Mouse (Mus musculus) heart, postnatal 0 days (tissue): ENCODE measurements around the gene Rbms3. TPM values are rescaled to one million over a fixed set of nuclear protein-coding genes. Genes with fewer than 3 reads are reported as not detected.

ENCODE experiments used
- ATAC-seq: fragments of 200-750 bp; cut with Nextera tagmentation; 2 replicates; pipeline ENCODE4 v1.8.0; 2017; ENCODE audit warnings: low read depth, moderate number of reproducible peaks, moderate library complexity; ENCODE audit not compliant: insufficient read depth
- DNase-seq: peaks from one replicate; pipeline ENCODE4 v3.0.0-alpha.2; 2016; ENCODE audit warnings: low spot score
- H3K27ac ChIP-seq: fragments of 300-500 bp; sonication (generic); 2 replicates; pipeline ENCODE4 v1.5.1; 2014; ENCODE audit warnings: low read depth, mild to moderate bottlenecking
- H3K27me3 ChIP-seq: fragments of 300-500 bp; sonication (generic); 2 replicates; pipeline ENCODE4 v1.6.1; 2014; ENCODE audit warnings: low read length, mixed read lengths; ENCODE audit not compliant: control insufficient read depth, insufficient read depth
- H3K36me3 ChIP-seq: fragments of 300-500 bp; sonication (generic); replicated peaks from 2 replicates; pipeline ENCODE4 v1.6.1; 2014; ENCODE audit warnings: low read length, mixed read lengths; ENCODE audit not compliant: control insufficient read depth, insufficient read depth
- H3K4me1 ChIP-seq: fragments of 300-500 bp; sonication (generic); 2 replicates; pipeline ENCODE4 v1.6.1; 2014; ENCODE audit warnings: antibody characterized with exemption; ENCODE audit not compliant: control insufficient read depth, insufficient read depth
- H3K4me2 ChIP-seq: fragments of 300-500 bp; sonication (generic); 2 replicates; pipeline ENCODE4 v1.6.1; 2014; ENCODE audit warnings: low read depth, mild to moderate bottlenecking, low read length, moderate library complexity
- H3K4me3 ChIP-seq: fragments of 300-500 bp; sonication (generic); 2 replicates; pipeline ENCODE4 v1.5.1; 2014; ENCODE audit warnings: low read depth, low read length
- H3K9ac ChIP-seq: fragments of 300-500 bp; sonication (generic); replicated peaks from 2 replicates; pipeline ENCODE4 v1.6.1; 2014; ENCODE audit warnings: low read depth, low read length, mixed read lengths
- H3K9me3 ChIP-seq: fragments of 300-500 bp; sonication (generic); replicated peaks from 2 replicates; pipeline ENCODE4 v1.6.1; 2016; ENCODE audit warnings: low read length; ENCODE audit not compliant: control insufficient read depth
- CTCF ChIP-seq: IDR thresholded peaks from 2 replicates; pipeline ENCODE4 v1.5.1; 2016; ENCODE audit warnings: antibody characterized with exemption, control low read depth, low read depth
- EP300 ChIP-seq: IDR thresholded peaks from 2 replicates; pipeline ENCODE4 v1.6.1; 2016; ENCODE audit warnings: antibody characterized with exemption, low read depth
- WGBS: fragments of 180-500 bp; shearing (Covaris S2); extraction: QIAGEN DNeasy Blood & Tissue Kit; methylation state at CpG from one replicate; pipeline ENCODE4 v1.1.7; 2014; 5-methylcytosine and 5-hydroxymethylcytosine counted together
- polyA plus RNA-seq: library from polyadenylated mRNA; unstranded; fragments of >200 nt; fragmentation: Nextera tagmentation; extraction: Ambion mirVana; gene quantifications from 2 replicates; pipeline ENCODE4 v1.2.1, GENCODE M21; 2015
- total RNA-seq: library from RNA; depleted of rRNA; stranded (reverse); fragments of >200 nt; gene quantifications from 2 replicates; pipeline ENCODE4 v1.2.3, GENCODE M21; 2014; ENCODE audit warnings: low replicate concordance

The Rbms3 gene
- total and polyA plus RNA-seq, 2 experiments from 2014 or later: 18.2 to 75.3 TPM

DNA sequence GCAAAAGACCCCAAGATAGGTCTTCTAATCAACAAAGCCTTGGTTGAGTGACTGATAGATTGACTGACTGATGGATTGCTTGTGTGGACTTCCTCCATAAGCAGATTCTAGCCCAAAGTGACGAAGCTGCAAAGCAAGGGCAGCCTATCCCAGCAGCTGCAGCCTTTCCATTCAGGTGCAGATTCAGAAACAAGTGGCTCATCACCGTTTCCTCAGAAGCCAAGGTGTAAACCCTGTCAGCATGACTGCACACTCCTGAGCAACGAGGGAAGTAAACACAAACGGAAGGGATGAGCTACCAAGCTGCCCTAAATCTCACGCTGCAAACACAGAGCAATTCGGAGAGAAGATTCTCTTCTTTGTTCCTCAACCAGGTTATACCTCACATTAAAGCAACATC is 639.4 kb downstream of the Rbms3 start:
- H3K9ac ChIP-seq: no peak overlapping the region
- H3K27ac ChIP-seq: no peak overlapping the region
- no peak overlapping the region for H3K4me2 ChIP-seq
- 89% methylated on average over 6 of the region's 6 CpGs for WGBS
- ATAC-seq (no peak), DNase-seq (no peak)
- H3K4me3 ChIP-seq: no peak overlapping the region
- H3K9me3 ChIP-seq: peaks cover 6% of the 10 kb centered on the region; the same call in 1 of the 2 replicates
- no peaks in the 10 kb centered on the region for H3K4me1 ChIP-seq
- TF ChIP-seq EP300: no peak
- no peak for TF ChIP-seq CTCF
- H3K36me3 ChIP-seq: no peaks in the 10 kb centered on the region
- no peaks in the 10 kb centered on the region for H3K27me3 ChIP-seq

DNA sequence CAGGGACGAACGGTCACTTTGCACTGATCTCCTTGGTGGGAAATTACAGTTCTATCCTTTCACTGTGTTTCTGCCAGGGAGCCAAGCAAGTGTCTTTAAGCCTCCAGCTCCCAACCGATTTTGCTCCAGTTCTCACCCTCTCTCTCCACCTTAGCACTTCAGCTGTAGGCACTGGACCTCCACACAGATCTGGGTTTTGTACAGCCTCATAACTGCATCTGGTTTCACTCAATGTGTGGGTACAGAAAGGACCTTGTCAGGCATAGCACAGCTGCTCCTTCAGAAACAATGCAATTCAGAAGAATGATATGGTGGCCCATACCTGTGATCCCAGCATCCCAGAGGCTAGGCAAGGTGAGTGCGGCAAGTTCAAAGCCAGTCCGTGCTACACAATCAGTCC is 648.9 kb downstream of the Rbms3 start:
- no peak overlapping the region for H3K9ac ChIP-seq
- H3K36me3 ChIP-seq: no peaks in the 10 kb centered on the region
- no peak for ATAC-seq
- H3K27me3 ChIP-seq: no peaks in the 10 kb centered on the region
- H3K4me2 ChIP-seq: no peak overlapping the region
- TF ChIP-seq CTCF (no peak), EP300 (no peak)
- no peaks in the 10 kb centered on the region for H3K4me1 ChIP-seq
- no peak for DNase-seq
- whole genome bisulfite sequencing: 72% methylated on average over 5 of the region's 5 CpGs
- no peak overlapping the region for H3K4me3 ChIP-seq
- no peaks in the 10 kb centered on the region for H3K9me3 ChIP-seq
- peak overlapping the region; percentile 17; the same call in 1 of the 2 replicates for H3K27ac ChIP-seq

DNA sequence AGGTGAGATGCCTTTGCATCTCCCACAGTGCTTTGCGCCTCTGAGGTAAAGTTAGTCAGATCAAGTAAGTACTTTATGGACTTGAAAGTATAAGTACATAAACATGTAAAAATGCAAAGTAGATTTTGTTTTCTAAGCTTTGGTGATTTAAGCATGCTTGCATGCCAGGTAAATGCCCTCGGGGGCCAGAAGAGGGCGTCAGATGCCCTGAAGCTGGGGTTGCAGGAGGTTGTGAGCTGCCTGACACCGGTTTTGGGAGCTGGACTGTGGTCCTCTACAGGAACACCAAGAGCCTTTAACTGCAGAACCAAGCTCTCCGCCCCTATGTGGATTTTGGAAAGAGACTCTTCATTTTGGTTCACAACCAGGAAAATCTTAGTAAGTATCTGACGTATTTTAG is 652.3 kb downstream of the Rbms3 start:
- Histone ChIP-seq H3K4me1 (no peaks in the 10 kb centered on the region), H3K4me2 (no peak overlapping the region), H3K4me3 (no peak overlapping the region), H3K27me3 (no peaks in the 10 kb centered on the region), H3K9ac (no peak overlapping the region), H3K36me3 (no peaks in the 10 kb centered on the region), H3K9me3 (no peaks in the 10 kb centered on the region), H3K27ac (no peak overlapping the region)
- ATAC-seq (no peak), DNase-seq (no peak)
- WGBS: 85% methylated on average over 6 of the region's 6 CpGs
- TF ChIP-seq EP300: no peak
- no peak for TF ChIP-seq CTCF

DNA sequence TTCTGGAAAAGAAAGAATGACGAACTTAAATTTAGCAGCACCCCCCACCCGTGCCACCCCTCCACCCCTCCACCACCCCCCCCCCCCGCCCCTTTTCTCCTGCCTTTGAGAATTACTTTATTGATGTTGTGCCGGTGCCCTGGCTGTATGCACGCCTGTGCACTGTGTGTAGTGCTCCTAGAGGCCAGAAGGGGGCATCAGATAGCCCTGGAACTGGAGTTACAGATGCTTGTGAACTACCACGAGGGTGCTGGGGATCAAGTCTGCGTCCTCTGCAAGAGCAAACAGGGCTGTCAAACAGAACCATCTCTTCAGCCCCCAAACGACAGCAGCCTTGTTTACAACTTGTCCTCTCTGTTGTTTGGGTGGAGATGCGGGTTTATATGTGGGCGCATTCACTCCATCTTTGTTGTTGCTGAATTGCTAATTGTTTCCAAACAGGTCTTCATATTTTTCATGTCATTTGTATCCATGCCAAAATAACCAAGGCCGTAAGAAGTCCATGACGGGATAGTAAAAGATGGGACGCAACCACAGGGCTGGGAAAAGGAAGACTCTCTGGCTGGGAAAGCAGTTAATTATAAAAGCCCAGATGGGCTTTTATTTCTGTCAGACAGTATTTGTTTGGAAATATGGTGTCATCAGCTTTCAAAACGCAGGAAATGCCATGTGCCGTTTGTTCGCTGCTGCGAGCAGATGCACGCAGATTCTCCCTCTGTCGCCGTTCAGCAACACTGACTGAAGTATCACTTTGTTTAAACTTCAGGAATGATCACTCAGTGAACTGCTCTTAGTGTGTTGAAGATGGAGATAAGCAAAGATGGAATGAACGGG is 652.9 kb downstream of the Rbms3 start:
- Histone ChIP-seq H3K4me3 (no peak overlapping the region), H3K4me1 (no peaks in the 10 kb centered on the region), H3K27me3 (no peaks in the 10 kb centered on the region), H3K9ac (no peak overlapping the region), H3K4me2 (no peak overlapping the region), H3K36me3 (no peaks in the 10 kb centered on the region), H3K9me3 (no peaks in the 10 kb centered on the region), H3K27ac (no peak overlapping the region)
- no peak for ATAC-seq
- 88% methylated on average over 20 of the region's 21 CpGs for WGBS
- no peak for DNase-seq
- TF ChIP-seq CTCF (no peak), EP300 (no peak)

DNA sequence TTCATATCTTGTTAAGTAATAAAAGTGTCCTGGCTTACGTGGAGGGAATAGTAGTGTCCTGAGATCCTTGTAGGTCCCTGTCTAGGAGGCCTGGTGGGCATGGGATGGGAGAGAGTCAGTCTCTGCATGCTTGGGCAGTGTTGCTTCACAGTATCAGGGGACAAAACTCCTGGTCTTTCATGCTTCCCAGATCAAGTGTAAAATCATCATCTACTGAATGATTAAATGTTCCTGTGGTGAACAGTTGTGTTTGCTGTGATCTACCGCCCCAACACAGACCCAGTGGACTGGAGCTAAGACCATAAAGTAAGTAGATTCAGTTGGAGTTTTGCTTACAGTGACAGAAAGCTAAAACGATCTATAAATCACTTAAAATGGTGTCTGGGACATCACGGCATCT is 654.4 kb downstream of the Rbms3 start:
- Histone ChIP-seq H3K4me1 (no peaks in the 10 kb centered on the region), H3K27ac (no peak overlapping the region), H3K4me2 (no peak overlapping the region), H3K4me3 (no peak overlapping the region), H3K9ac (no peak overlapping the region), H3K36me3 (no peaks in the 10 kb centered on the region), H3K9me3 (no peaks in the 10 kb centered on the region), H3K27me3 (no peaks in the 10 kb centered on the region)
- DNase-seq: no peak
- WGBS: 88% methylated on average over 4 of the region's 4 CpGs
- TF ChIP-seq EP300: no peak
- no peak for TF ChIP-seq CTCF
- no peak for ATAC-seq
